31 mouse cellular contexts compared by ENCODE assay signal in genomic region chr2:148425709-148426382, GRCm38 (mm10). TPM values are rescaled to one million over a fixed set of nuclear protein-coding genes. Genes with fewer than 3 reads are reported as not detected.
DNase-seq lines count a peak whose midpoint lies in the region; ATAC-seq and TF ChIP-seq lines count a peak whose summit lies in the region.
"Had no signal": no experiment of that assay in that cellular context is flagged by ENCODE, and none has a peak within 500 bp of the region (broad histone marks: within the 10 kb centered on the region; RNA-seq: fewer than 3 reads in every experiment).

No protein-coding gene starts in this region.

- no peak for TF ChIP-seq CTCF in gastrocnemius, adult 2 months (IDR thresholded peaks at IDR 0.05)

- ATAC-seq in granulocyte monocyte progenitor cell, adult 5-6 weeks (replicated peaks; ENCODE audit: poor library complexity, severe bottlenecking): peak; percentile 24
- peak; percentile 72 for ATAC-seq in neutrophil, adult 5-6 weeks (ENCODE audit: extremely low read depth, insufficient number of reproducible peaks, low FRiP score, poor library complexity, severe bottlenecking)
- ATAC-seq: activated CD4-positive, CD25-positive, alpha-beta regulatory T cell, adult 4 months; CD4-positive, CD25-positive, alpha-beta regulatory T cell, adult 4 months; forebrain, embryonic 14.5 days; inflammation-experienced regulatory T-cells, adult 6 months; liver, embryonic 12.5 days; liver, postnatal 0 days had no signal

- H3K27ac ChIP-seq in gastrocnemius, adult 2 months: peak overlapping the region; percentile 87
- H3K27ac ChIP-seq: embryonic facial prominence, embryonic 12.5 days; hindbrain, embryonic 15.5 days; liver, embryonic 12.5 days; stomach, postnatal 0 days had no signal

- H3K4me3 ChIP-seq in gastrocnemius, adult 2 months: no peak overlapping the region
- H3K4me3 ChIP-seq: embryonic facial prominence, embryonic 12.5 days; hindbrain, embryonic 15.5 days; liver, embryonic 12.5 days had no signal

- DNase-seq in gastrocnemius, adult 2 months: peak; percentile 38
- no peak for DNase-seq in gastrocnemius, postnatal 14 days
- peak; percentile 84 for DNase-seq in 416B (ENCODE audit: low read depth)
- no peak for DNase-seq in lung, postnatal 14 days
- DNase-seq in T-cell, adult 2 months (ENCODE audit: low spot score): no peak
- DNase-seq in layer of hippocampus, postnatal 25 days (ENCODE audit: extremely low spot score in 1 of 2, low spot score in 1 of 2): no peak
- DNase-seq: adrenal gland, adult 8-10 months; cerebellum, adult 2 months; cerebellum, postnatal 25 days; embryo, embryonic 11 days; heart, postnatal 4 days; kidney, adult 18-20 months; kidney, postnatal 4 days; layer of hippocampus, postnatal 36 days; left cerebral cortex, postnatal 4 days; liver, postnatal 0 days; lung, postnatal 4 days; midbrain, embryonic 14.5 days; right cerebral cortex, adult 18-20 months; thymus, adult 18-20 months; thymus, postnatal 25 days had no signal

- intact Hi-C loops in gastrocnemius, adult 2 months (cut with DNase I): loop anchor here (2.0 kb wide), 1 partner anchor 23 kb away; no protein-coding TSS in a partner anchor
- intact Hi-C loops in gastrocnemius, postnatal 14 days (cut with DNase I; ENCODE audit: low total_unique reads): no loop called here

RNA-seq across cellular contexts. Expression of gene Cd93, which starts 17.5 kb away (rescaled TPM):
- 10 to 100 TPM; 12.6 to 16.5 TPM for total RNA-seq in gastrocnemius, adult 2 months (2021)
- total RNA-seq in gastrocnemius, postnatal 14 days (2021): 10 to 100 TPM; 60.5 to 73.6 TPM
- total RNA-seq in granulocyte monocyte progenitor cell, adult 5-6 weeks (2014; fragmentation: Nextera tagmentation): 148 and 150 TPM in 2 replicates
- total RNA-seq in granulocyte monocyte progenitor cell, adult 5-6 weeks (2017): 145 TPM in 2 replicates
- total RNA-seq in neutrophil, adult 5-6 weeks (2017): 15.1 and 15.7 TPM in 2 replicates
- total RNA-seq in layer of hippocampus, postnatal 25 days (2021): 1 to 10 TPM; 5.4 to 6.7 TPM

RNA-seq across cellular contexts. Expression of gene Thbd, which starts 17.9 kb away (rescaled TPM):
- total RNA-seq in gastrocnemius, adult 2 months (2021): 10 to 100 TPM; 13.0 to 24.0 TPM
- 10 to 100 TPM; 19.3 to 27.9 TPM for total RNA-seq in gastrocnemius, postnatal 14 days (2021)
- 9.7 and 14.6 TPM in 2 replicates for total RNA-seq in granulocyte monocyte progenitor cell, adult 5-6 weeks (2014; fragmentation: Nextera tagmentation)
- 11.8 and 13.0 TPM in 2 replicates for total RNA-seq in granulocyte monocyte progenitor cell, adult 5-6 weeks (2017)
- 17.3 and 18.0 TPM in 2 replicates for total RNA-seq in neutrophil, adult 5-6 weeks (2017)
- total RNA-seq in layer of hippocampus, postnatal 25 days (2021): 1 to 10 TPM; 4.9 to 5.3 TPM

RNA-seq across cellular contexts. Expression of gene Sstr4, which starts 30.7 kb away (rescaled TPM):
- total RNA-seq in gastrocnemius, adult 2 months (2021): under 1 TPM; 0.28 to 0.47 TPM
- under 1 TPM; 0.20 to 0.43 TPM for total RNA-seq in gastrocnemius, postnatal 14 days (2021)
- total RNA-seq in granulocyte monocyte progenitor cell, adult 5-6 weeks (2014; fragmentation: Nextera tagmentation): not detected in 2 replicates
- total RNA-seq in granulocyte monocyte progenitor cell, adult 5-6 weeks (2017): not detected in 2 replicates
- 2.0 and 3.6 TPM in 2 replicates for total RNA-seq in neutrophil, adult 5-6 weeks (2017)
- total RNA-seq in layer of hippocampus, postnatal 25 days (2021): 10 to 100 TPM; 74.0 to 81.6 TPM

Comparison
In these comparisons a context has a peak if more than half of its experiments do, and no peak if none do; other contexts are left out.
1. DNase-seq: peak in gastrocnemius, adult 2 months (single experiment) and 416B (single experiment); none in gastrocnemius, postnatal 14 days (single experiment), lung, postnatal 14 days (single experiment), T-cell, adult 2 months (single experiment) and layer of hippocampus, postnatal 25 days (0 of 2).
2. RNA of gene Sstr4, which starts 30.7 kb away (total RNA-seq): 74.0 to 81.6 TPM in layer of hippocampus, postnatal 25 days; 2.0 to 3.6 TPM in neutrophil, adult 5-6 weeks, 0.28 to 0.47 TPM in gastrocnemius, adult 2 months, 0.20 to 0.43 TPM in gastrocnemius, postnatal 14 days and not detected in granulocyte monocyte progenitor cell, adult 5-6 weeks; every median in the first group is over 10 times any median in the second.